Mouse (Mus musculus): ENCODE measurements around the gene Helb. TPM values are rescaled to one million over a fixed set of nuclear protein-coding genes. Genes with fewer than 3 reads are reported as not detected.

Helb gene
- total RNA-seq (2021) = 1 to 10 TPM; 6.6 to 7.1 TPM
- long read RNA-seq, experiment 1 = 0 reads
- long read RNA-seq, experiment 2, full-length matches to known transcripts = 1 of 2 reads
- long read RNA-seq, experiment 2, partial matches to known transcripts = 0 of 2 reads
- long read RNA-seq, experiment 2, other reads (novel, unspliced or antisense) = 1 of 2 reads

- Histone ChIP-seq H3K4me3 (peak within 1 kb of the TSS; percentile 95), H3K27ac (peak within 1 kb of the TSS; percentile 94)
- DNase-seq = peak; percentile 99
- no peak for TF ChIP-seq CTCF (IDR thresholded peaks at IDR 0.05)
- intact Hi-C loops (cut with DNase I) = loop anchor here (5.0 kb wide), 1 partner anchor 95 kb away; no protein-coding TSS in a partner anchor
Measured at GRCm38 (mm10) chr10:120112507-120113396, at the start of gene Helb. Gene Helb, minus strand, starts transcription at chr10:120112987.

DNA sequence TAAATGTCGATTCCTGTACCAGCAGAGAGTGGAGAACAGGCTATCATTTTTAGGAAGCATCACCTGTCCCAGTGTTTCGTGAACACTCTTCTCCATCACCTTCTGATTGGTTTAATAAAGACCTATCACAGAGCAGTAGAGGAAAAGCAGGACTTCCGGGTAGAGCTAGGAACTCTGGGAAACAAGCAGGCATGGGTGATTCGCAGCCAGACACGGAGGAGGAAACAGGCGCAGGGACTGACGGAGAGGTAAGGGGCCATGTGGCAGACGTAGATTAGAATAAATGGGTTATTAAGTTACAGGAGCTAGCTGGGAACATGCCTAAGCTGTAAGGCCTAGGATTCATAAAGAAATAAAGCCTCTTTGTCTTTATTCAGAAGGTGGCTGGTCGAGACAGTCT is 47.7 kb upstream of the Helb start:
- DNase-seq = no peak
- Histone ChIP-seq H3K4me3 (no peak overlapping the region), H3K27ac (no peak overlapping the region)
- intact Hi-C loops (cut with DNase I) = no loop called here
- no peak for TF ChIP-seq CTCF (IDR thresholded peaks at IDR 0.05)

GRCm38 (mm10) chr10:120153911-120154310 is 41.1 kb upstream of the Helb start:
- intact Hi-C loops (cut with DNase I) = no loop called here
- TF ChIP-seq CTCF (IDR thresholded peaks at IDR 0.05) = no peak
- no peak for DNase-seq
- Histone ChIP-seq H3K4me3 (no peak overlapping the region), H3K27ac (no peak overlapping the region)

DNA sequence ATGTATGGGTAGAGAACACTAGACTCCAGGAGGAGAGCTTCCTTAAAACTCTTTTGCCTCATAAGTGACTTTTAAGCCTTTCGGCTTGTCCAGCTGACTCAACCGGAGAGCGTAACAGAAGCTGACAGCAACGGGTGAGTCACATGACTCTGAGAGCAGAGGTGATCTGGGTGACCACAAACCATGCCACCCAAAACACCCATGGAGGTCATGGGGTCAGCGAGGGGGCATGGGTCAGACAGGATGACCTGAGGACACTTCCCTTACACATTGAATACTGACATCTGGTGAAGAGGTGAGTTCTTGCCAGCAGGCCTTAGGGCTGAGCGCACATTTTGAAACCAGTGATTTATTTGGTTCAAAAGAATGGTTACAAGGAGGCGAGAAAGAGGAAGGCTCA is 38.9 kb upstream of the Helb start:
- no peak for DNase-seq
- no peak for TF ChIP-seq CTCF (IDR thresholded peaks at IDR 0.05)
- Histone ChIP-seq H3K4me3 (no peak overlapping the region), H3K27ac (no peak overlapping the region)
- intact Hi-C loops (cut with DNase I) = no loop called here

- intact Hi-C loops (cut with DNase I) = no loop called here
- TF ChIP-seq CTCF (IDR thresholded peaks at IDR 0.05) = no peak
- H3K4me3 ChIP-seq = no peak overlapping the region
- H3K27ac ChIP-seq = no peak overlapping the region
- DNase-seq = no peak
Measured at GRCm38 (mm10) chr10:120140916-120141516, 28.2 kb upstream of the Helb start.

GRCm38 (mm10) chr10:120140193-120140592 is 27.4 kb upstream of the Helb start:
- TF ChIP-seq CTCF (IDR thresholded peaks at IDR 0.05) = no peak
- intact Hi-C loops (cut with DNase I) = no loop called here
- DNase-seq = no peak
- H3K4me3 ChIP-seq = no peak overlapping the region
- no peak overlapping the region for H3K27ac ChIP-seq

- intact Hi-C loops (cut with DNase I) = no loop called here
- no peak for TF ChIP-seq CTCF (IDR thresholded peaks at IDR 0.05)
Measured at GRCm38 (mm10) chr10:120136020-120136562, 23.3 kb upstream of the Helb start.

DNA sequence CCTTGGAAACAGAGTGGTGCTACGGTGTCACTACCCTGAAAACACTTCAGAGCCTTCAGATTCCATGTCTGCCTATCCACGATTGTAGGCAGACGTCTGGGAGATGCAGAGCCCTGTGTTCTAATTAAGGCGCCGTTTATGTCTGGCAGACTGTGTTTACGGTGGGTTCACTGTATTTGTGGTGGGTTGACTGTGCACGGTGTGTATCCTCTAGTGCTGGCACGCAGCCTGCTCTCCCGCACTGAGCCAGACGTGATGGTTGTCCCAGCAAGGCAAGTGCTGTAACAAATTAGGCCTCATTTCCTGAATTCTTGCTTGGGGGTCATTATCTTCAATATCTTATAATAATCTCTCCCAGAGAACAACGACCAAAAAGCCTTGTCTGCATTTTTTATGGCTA is 20.9 kb upstream of the Helb start:
- intact Hi-C loops (cut with DNase I) = no loop called here

More at GRCm38 (mm10) chr10:120136020-120136562, 23.3 kb upstream of the Helb start:
- no peak for DNase-seq
- Histone ChIP-seq H3K27ac (no peak overlapping the region), H3K4me3 (no peak overlapping the region)

DNA sequence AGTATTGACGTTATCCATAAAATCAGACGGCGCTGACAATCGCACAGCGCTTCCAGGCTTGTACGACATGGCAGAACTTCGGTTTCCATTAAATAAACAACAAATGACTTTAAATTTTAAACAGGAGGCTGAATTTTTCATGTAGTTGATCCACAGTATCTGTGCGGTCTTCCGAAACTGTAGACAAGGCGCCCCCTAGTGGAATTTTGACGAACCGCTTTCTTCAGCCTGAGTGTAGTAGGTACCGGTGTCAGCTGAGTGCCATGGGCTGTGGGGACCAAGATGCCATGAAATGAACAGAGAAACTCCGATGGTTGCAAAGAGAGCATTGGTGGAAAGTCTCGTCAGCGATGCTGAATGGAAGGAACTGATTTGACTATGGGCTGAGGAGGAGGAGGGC is 17.8 kb upstream of the Helb start:
- H3K4me3 ChIP-seq = no peak overlapping the region
- peak; percentile 42 for DNase-seq
- TF ChIP-seq CTCF (IDR thresholded peaks at IDR 0.05) = peak; percentile 65
- intact Hi-C loops (cut with DNase I) = no loop called here
- H3K27ac ChIP-seq = no peak overlapping the region

More for the DNA sequence above, 20.9 kb upstream of the Helb start:
- Histone ChIP-seq H3K4me3 (no peak overlapping the region), H3K27ac (no peak overlapping the region)
- DNase-seq = no peak
- no peak for TF ChIP-seq CTCF (IDR thresholded peaks at IDR 0.05)

DNA sequence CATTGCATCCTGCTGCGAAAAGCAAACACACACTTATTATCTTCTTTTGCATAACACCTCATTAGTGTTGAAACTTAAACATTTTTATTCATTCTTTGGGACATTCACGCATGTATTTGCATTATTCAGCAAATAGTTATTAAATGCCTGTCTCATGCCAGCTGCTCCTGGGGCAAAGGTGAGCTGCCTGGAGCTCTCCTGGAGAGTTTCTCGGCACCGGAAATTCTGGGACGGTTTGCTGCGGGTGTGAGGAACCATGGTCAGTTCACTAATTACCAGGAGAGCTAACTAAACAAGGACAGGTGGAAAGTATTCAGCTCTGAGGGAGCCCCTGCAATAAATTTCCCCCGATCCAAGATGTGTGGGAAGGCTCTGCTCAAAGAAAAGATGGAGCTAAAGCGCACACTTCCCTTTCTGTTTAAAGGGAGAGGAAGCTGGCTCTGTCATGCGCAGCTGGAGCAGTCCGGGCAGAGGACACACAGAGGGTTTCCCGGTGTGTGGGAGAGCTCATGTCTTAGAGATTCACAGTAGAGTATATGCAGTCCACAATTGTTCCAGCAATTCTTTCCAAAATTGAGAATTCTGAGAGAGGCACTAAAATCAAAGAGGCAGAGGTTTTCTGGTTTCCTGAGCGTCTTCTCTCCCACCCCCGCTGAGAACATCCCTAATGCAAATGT is 16.0 kb upstream of the Helb start:
- intact Hi-C loops (cut with DNase I) = loop anchor here (5.0 to 10.0 kb wide), 3 partner anchors 244 to 481 kb away; no protein-coding TSS in a partner anchor
- DNase-seq = no peak
- no peak overlapping the region for H3K4me3 ChIP-seq
- TF ChIP-seq CTCF (IDR thresholded peaks at IDR 0.05) = no peak
- H3K27ac ChIP-seq = no peak overlapping the region

DNA sequence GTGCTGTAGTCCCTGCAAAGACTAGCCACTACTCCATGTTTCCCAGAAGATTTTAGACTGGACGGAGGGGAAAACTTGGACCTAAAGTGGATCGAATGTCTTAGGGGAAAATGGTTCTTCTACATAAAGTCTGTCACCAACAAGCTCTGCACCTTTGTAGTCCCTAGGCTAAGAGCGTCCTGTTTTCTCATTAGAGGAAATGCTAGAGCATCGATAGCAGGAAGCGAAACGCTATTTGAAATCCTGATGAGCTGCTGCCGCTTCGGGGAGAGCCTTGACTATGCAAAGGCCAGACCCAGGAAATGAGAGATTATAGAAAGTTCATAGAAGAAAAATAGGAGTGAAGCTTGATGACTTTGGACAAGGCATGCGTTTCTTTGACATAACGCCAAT is 12.7 kb upstream of the Helb start:
- DNase-seq = no peak
- Histone ChIP-seq H3K27ac (no peak overlapping the region), H3K4me3 (no peak overlapping the region)
- TF ChIP-seq CTCF (IDR thresholded peaks at IDR 0.05) = no peak
- intact Hi-C loops (cut with DNase I) = loop anchor here (2.0 to 10.0 kb wide), 4 partner anchors 61 to 478 kb away; no protein-coding TSS in a partner anchor

GRCm38 (mm10) chr10:120124801-120125464 is 12.1 kb upstream of the Helb start:
- Histone ChIP-seq H3K4me3 (no peak overlapping the region), H3K27ac (no peak overlapping the region)
- peak; percentile 82 for TF ChIP-seq CTCF (IDR thresholded peaks at IDR 0.05)
- DNase-seq = peak; percentile 88
- intact Hi-C loops (cut with DNase I) = loop anchor here (2.0 to 10.0 kb wide), 4 partner anchors 60 to 478 kb away; no protein-coding TSS in a partner anchor
